Mouse (Mus musculus): ENCODE measurements around the gene Ugt1a10.
"Not testable (repeated sequence)": the region's sequence is repeated elsewhere in the genome, so short reads cannot be mapped to it uniquely, and the experiment has no call there.

The Ugt1a10 gene

GRCm38 (mm10) chr1:88055088-88055487, at the start of gene Ugt1a10:
Ugt1a10 (plus strand) TSS chr1:88055388.
- no peak for DNase-seq

- no peak for DNase-seq
These were observed 47.4 kb upstream of the Ugt1a10 start for GRCm38 (mm10) chr1:88007692-88008210.

GRCm38 (mm10) chr1:88008211-88008697, 46.9 kb upstream of the Ugt1a10 start, which contains the start of gene Usp40:
Usp40 (minus strand) TSS chr1:88008551.
- DNase-seq: peak; percentile 98

GRCm38 (mm10) chr1:88008735-88009134, 46.5 kb upstream of the Ugt1a10 start:
- peak; percentile 72 for DNase-seq

- peak; percentile 84 for DNase-seq
These were observed 45.7 kb upstream of the Ugt1a10 start for GRCm38 (mm10) chr1:88009521-88009920.

- no peak for DNase-seq
These were observed 41.5 kb upstream of the Ugt1a10 start for GRCm38 (mm10) chr1:88013726-88014125.

GRCm38 (mm10) chr1:88014194-88014593, 41.0 kb upstream of the Ugt1a10 start:
- DNase-seq: peak; percentile 37

GRCm38 (mm10) chr1:88014671-88015070, 40.5 kb upstream of the Ugt1a10 start:
- DNase-seq: no peak

GRCm38 (mm10) chr1:88015371-88015770, 39.8 kb upstream of the Ugt1a10 start:
- DNase-seq: no peak

- peak; percentile 57 for DNase-seq
These were observed 29.9 kb upstream of the Ugt1a10 start for GRCm38 (mm10) chr1:88025244-88025643.

GRCm38 (mm10) chr1:88043044-88043443, 12.1 kb upstream of the Ugt1a10 start:
- DNase-seq: not testable (repeated sequence)

GRCm38 (mm10) chr1:88044832-88045437, 10.3 kb upstream of the Ugt1a10 start:
- not testable (repeated sequence) for DNase-seq

GRCm38 (mm10) chr1:88047408-88047807, 7.8 kb upstream of the Ugt1a10 start:
- not testable (repeated sequence) for DNase-seq

- DNase-seq: peak; percentile 24
These were observed 11.4 kb downstream of the Ugt1a10 start for GRCm38 (mm10) chr1:88066472-88067102.

GRCm38 (mm10) chr1:88070495-88070894, 15.3 kb downstream of the Ugt1a10 start, which contains the start of gene Ugt1a9:
Ugt1a9 (plus strand) TSS chr1:88070800.
- peak; percentile 46 for DNase-seq

GRCm38 (mm10) chr1:88070902-88071301, 15.7 kb downstream of the Ugt1a10 start:
- DNase-seq: no peak

- peak; percentile 18 for DNase-seq
These were observed 19.3 kb downstream of the Ugt1a10 start for GRCm38 (mm10) chr1:88074471-88074870.

GRCm38 (mm10) chr1:88077128-88077527, 21.9 kb downstream of the Ugt1a10 start:
- peak; percentile 69 for DNase-seq

GRCm38 (mm10) chr1:88081670-88082069, 26.5 kb downstream of the Ugt1a10 start:
- DNase-seq: no peak

GRCm38 (mm10) chr1:88086125-88086524, 30.9 kb downstream of the Ugt1a10 start:
- no peak for DNase-seq

GRCm38 (mm10) chr1:88087513-88087912, 32.3 kb downstream of the Ugt1a10 start, which contains the start of gene Ugt1a8:
Ugt1a8 (plus strand) TSS chr1:88087813.
- no peak for DNase-seq

- peak; percentile 78 for DNase-seq
These were observed 37.2 kb downstream of the Ugt1a10 start for GRCm38 (mm10) chr1:88092341-88092740.

- DNase-seq: peak; percentile 89
These were observed 39.1 kb downstream of the Ugt1a10 start for GRCm38 (mm10) chr1:88094270-88094676.

GRCm38 (mm10) chr1:88094941-88095492, 39.8 kb downstream of the Ugt1a10 start, which contains the start of gene Ugt1a7c:
Ugt1a7c (plus strand) TSS chr1:88095062.
- DNase-seq: peak; percentile 96

Data from heart, adult 11 months (tissue).